Mouse (Mus musculus) bone marrow macrophage, adult 2 months (primary cell): ENCODE results near the gene Nphp1.

Experiments used
- CTCF ChIP-seq: IDR thresholded peaks from 2 replicates; pipeline ENCODE4 v1.5.1; 2012; ENCODE audit warnings: low read depth, mild to moderate bottlenecking, low read length, moderate library complexity
- POLR2A ChIP-seq: IDR thresholded peaks from 2 replicates; pipeline ENCODE4 v1.6.1; 2012; ENCODE audit warnings: mild to moderate bottlenecking, low read depth, low read length, borderline replicate concordance

- TF ChIP-seq CTCF: no peak
- TF ChIP-seq POLR2A: no peak
Measured at GRCm38 (mm10) chr2:127730301-127730997, 58.2 kb downstream of the Nphp1 start.
